ENCODE assay signal across 9 mouse cellular contexts in the genomic region with DNA sequence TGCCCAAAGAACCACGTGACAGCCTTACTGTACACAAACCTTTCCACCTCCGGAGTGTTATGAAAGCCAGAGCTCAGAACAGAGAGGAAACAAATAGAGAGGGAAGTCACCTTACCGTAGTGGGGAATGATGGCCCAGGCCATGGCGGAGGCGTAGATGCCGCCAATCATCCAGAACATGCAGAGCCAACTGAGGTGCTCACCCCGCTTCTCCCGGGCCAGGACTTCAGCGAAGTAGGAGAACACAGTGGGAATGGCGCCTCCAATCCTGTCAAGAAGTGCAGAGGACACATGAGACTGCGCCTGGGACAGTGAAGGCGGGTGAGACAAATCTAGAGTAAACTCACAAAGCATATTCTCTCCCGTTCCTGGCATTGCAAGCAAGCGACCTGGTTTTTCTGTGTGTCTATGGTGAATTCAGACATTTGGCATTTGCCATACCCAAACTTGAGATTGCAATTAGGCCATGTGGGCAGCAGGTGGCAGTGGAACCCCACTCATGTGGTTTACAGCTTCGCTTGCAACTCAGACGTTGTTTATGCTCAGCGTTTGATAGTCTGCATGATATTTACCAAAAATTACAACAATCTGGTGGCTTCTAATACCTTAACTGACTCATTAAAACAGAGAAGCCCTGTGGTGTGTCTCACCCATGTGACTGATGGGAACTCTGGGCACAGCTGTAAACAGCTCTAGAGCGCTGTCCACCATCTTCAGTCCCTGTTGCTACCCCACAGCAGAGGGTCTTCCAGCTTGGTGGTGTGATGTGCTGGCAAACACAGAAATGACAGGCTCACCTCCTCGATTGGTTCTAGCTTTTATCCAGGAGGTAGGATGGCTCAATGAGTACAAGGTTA. TPM values are rescaled to one million over a fixed set of nuclear protein-coding genes. Genes with fewer than 3 reads are reported as not detected.
A peak's percentile ranks its signal among the peaks of the same experiment; 100 is the strongest.
DNase-seq lines count a peak whose midpoint lies in the region; ATAC-seq and TF ChIP-seq lines count a peak whose summit lies in the region.
"Had no signal": no experiment of that assay in that cellular context is flagged by ENCODE, and none has a peak within 500 bp of the region (broad histone marks: within the 10 kb centered on the region; RNA-seq: fewer than 3 reads in every experiment).

No protein-coding gene starts in this region.

- H3K36me3 ChIP-seq in heart, embryonic 12.5 days = no peaks in the 10 kb centered on the region
- H3K36me3 ChIP-seq in heart, embryonic 10.5 days = no peaks in the 10 kb centered on the region
- no peaks in the 10 kb centered on the region for H3K36me3 ChIP-seq in G1E (replicated peaks)
- H3K36me3 ChIP-seq: midbrain, embryonic 12.5 days had no signal

- no peak for ATAC-seq in heart, embryonic 12.5 days (ENCODE audit: insufficient number of reproducible peaks, low FRiP score)
- no peak for ATAC-seq in G1E (ENCODE audit: extremely low read depth, insufficient number of reproducible peaks, low FRiP score, poor library complexity, severe bottlenecking)

- no peak overlapping the region for H3K27ac ChIP-seq in heart, embryonic 12.5 days (ENCODE audit: poor library complexity, severe bottlenecking)
- no peak overlapping the region for H3K27ac ChIP-seq in heart, embryonic 10.5 days
- H3K27ac ChIP-seq: midbrain, embryonic 12.5 days had no signal

- 51% methylated on average over 19 of the region's 19 CpGs for WGBS in heart, embryonic 12.5 days
- 52% methylated on average over 19 of the region's 19 CpGs for WGBS in heart, embryonic 10.5 days

- no peaks in the 10 kb centered on the region; the same call in 1 of the 2 replicates for H3K9me3 ChIP-seq in heart, embryonic 12.5 days (replicated peaks)
- no peaks in the 10 kb centered on the region for H3K9me3 ChIP-seq in heart, embryonic 10.5 days
- H3K9me3 ChIP-seq in G1E (replicated peaks) = no peaks in the 10 kb centered on the region
- H3K9me3 ChIP-seq: midbrain, embryonic 12.5 days had no signal

- H3K9ac ChIP-seq in heart, embryonic 12.5 days = no peak overlapping the region
- H3K9ac ChIP-seq: midbrain, embryonic 12.5 days had no signal

- no peaks in the 10 kb centered on the region; the same call in 1 of the 2 replicates for H3K27me3 ChIP-seq in heart, embryonic 12.5 days (replicated peaks)
- no peaks in the 10 kb centered on the region for H3K27me3 ChIP-seq in heart, embryonic 10.5 days (ENCODE audit: insufficient read depth, poor library complexity, severe bottlenecking)
- no peaks in the 10 kb centered on the region for H3K27me3 ChIP-seq in G1E (ENCODE audit: insufficient read depth, low read length)
- H3K27me3 ChIP-seq: midbrain, embryonic 12.5 days had no signal

- H3K4me1 ChIP-seq in heart, embryonic 12.5 days (replicated peaks) = no peaks in the 10 kb centered on the region
- H3K4me1 ChIP-seq in heart, embryonic 10.5 days = no peaks in the 10 kb centered on the region
- no peaks in the 10 kb centered on the region for H3K4me1 ChIP-seq in G1E (ENCODE audit: insufficient read depth, low read depth, low read length)
- H3K4me1 ChIP-seq: midbrain, embryonic 12.5 days had no signal

- DNase-seq in heart, embryonic 10.5 days (ENCODE audit: low spot score) = no peak
- DNase-seq in G1E (ENCODE audit: low spot score) = no peak
- peak; percentile 13 for DNase-seq in cerebellum, adult 9-10 months
- DNase-seq in gastrocnemius, postnatal 10 days = peak; percentile 58
- DNase-seq in layer of hippocampus, adult 18-20 months (ENCODE audit: low spot score in 2 of 2) = peak; percentile 59 to 77
- DNase-seq in lung, postnatal 25 days (ENCODE audit: low spot score) = peak; percentile 12
- DNase-seq in right cerebral cortex, postnatal 36 days (ENCODE audit: low spot score in 2 of 2) = peak; percentile 36 to 43

- peak; percentile 47 for TF ChIP-seq CTCF in G1E (IDR thresholded peaks at IDR 0.05; ENCODE audit: low read depth, low read length)

- H3K4me3 ChIP-seq in heart, embryonic 12.5 days = no peak overlapping the region
- no peak overlapping the region for H3K4me3 ChIP-seq in heart, embryonic 10.5 days
- H3K4me3 ChIP-seq in G1E (ENCODE audit: low read depth, low read length) = no peak overlapping the region
- H3K4me3 ChIP-seq: midbrain, embryonic 12.5 days had no signal

- H3K4me2 ChIP-seq in heart, embryonic 12.5 days = 0 out of 2 replicates have a peak overlapping the region, but pooled peaks have one; percentile 24
- H3K4me2 ChIP-seq: midbrain, embryonic 12.5 days had no signal

RNA-seq across cellular contexts. Expression of a gene that starts 50.6 kb away (rescaled TPM):
- polyA plus RNA-seq in heart, embryonic 12.5 days (2016; fragmentation: Nextera tagmentation; extraction: Ambion mirVana) = 26.4 and 29.7 TPM in 2 replicates
- 27.7 and 29.4 TPM in 2 replicates for polyA plus RNA-seq in heart, embryonic 10.5 days (2016; fragmentation: Nextera tagmentation; extraction: Ambion mirVana)
- total RNA-seq in G1E (2014; fragmentation: Nextera tagmentation) = 11.8 and 17.3 TPM in 2 replicates
- total RNA-seq in G1E (2017) = 24.9 and 26.9 TPM in 2 replicates
- polyA plus RNA-seq in G1E (2012) = 0.34 and 0.39 TPM in 2 replicates
- total RNA-seq in gastrocnemius, postnatal 10 days (2021) = 10 to 100 TPM; 15.8 to 15.9 TPM
- 10 to 100 TPM; 22.4 to 22.9 TPM for total RNA-seq in layer of hippocampus, adult 18-20 months (2021)

RNA-seq across cellular contexts. Expression of a gene that starts 51.3 kb away (rescaled TPM):
- polyA plus RNA-seq in heart, embryonic 12.5 days (2016; fragmentation: Nextera tagmentation; extraction: Ambion mirVana) = not detected in 2 replicates
- polyA plus RNA-seq in heart, embryonic 10.5 days (2016; fragmentation: Nextera tagmentation; extraction: Ambion mirVana) = not detected in 2 replicates
- total RNA-seq in G1E (2014; fragmentation: Nextera tagmentation) (not detected in 2 replicates), G1E (2017) (0.11 TPM in 1 of 2 replicates, not detected in the other)
- polyA plus RNA-seq in G1E (2012) = not detected in 2 replicates
- total RNA-seq in gastrocnemius, postnatal 10 days (2021) = not detected
- not detected for total RNA-seq in layer of hippocampus, adult 18-20 months (2021)
- polyA plus RNA-seq: midbrain, embryonic 12.5 days had no signal

Comparison
In these comparisons a context has a peak if more than half of its experiments do, and no peak if none do; other contexts are left out.
1. DNase-seq: peak in cerebellum, adult 9-10 months (single experiment), gastrocnemius, postnatal 10 days (single experiment), layer of hippocampus, adult 18-20 months (2 of 2), lung, postnatal 25 days (single experiment) and right cerebral cortex, postnatal 36 days (2 of 2); none in heart, embryonic 10.5 days (single experiment) and G1E (single experiment).